Comparison of ENCODE assay signal across 8 mouse cellular contexts in the genomic region with DNA sequence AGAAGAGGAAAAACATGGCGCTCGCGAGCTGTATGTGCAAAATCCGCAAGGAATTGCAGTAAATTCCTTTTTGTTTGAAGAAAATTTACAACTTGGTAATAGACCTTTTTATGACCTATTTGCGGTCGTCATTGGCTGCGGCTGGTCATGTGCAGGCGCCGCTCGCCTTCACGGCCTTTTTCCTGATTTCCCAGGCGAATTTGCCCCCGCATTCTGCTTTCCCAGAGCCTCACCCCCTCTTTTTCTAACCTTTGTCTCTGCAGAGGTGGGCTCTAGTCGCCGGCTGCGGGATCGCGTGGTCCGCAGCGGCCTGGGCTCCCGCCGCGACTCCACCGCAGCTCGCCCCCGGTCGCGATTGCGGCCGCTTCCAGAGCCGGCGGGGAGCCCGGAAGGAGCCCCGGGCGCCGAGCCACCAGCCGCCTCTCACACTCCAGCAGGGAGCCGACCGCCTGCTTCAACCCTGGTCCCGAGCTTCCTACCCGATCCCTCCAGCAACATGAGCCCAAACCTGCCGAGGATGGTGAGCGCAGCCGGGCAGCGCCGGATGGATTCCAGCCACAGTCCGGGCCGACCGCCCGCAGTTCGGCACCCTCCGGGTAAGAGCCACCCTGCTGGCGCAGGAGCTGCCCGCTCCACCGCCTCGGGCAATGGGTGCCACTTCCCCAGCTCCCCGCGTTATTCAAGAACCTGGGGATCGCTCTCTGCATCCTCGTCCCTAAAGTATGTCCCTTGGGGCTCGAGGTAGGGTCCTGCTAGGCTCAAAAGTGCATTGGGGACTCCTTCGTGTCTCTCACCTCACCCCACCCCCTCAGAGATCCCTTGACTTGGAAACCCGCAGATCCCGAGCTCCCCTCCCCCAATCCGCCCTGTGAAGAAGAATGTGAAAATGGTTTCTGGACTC. TPM values are rescaled to one million over a fixed set of nuclear protein-coding genes. Genes with fewer than 3 reads are reported as not detected.
DNase-seq lines count a peak whose midpoint lies in the region; ATAC-seq lines count a peak whose summit lies in the region.

A gene (plus strand): TSS at position 207 of the 901 bp plus-strand sequence.
A gene (plus strand): TSS at position 209 of the 901 bp plus-strand sequence.

- H3K4me2 ChIP-seq in embryonic facial prominence, embryonic 14.5 days (ENCODE audit: low read depth, low read length) = peak within 1 kb of the TSS; percentile 53
- H3K4me2 ChIP-seq in hindbrain, embryonic 14.5 days (replicated peaks) = peak within 1 kb of the TSS; percentile 37
- H3K4me2 ChIP-seq in liver, embryonic 12.5 days = peak within 1 kb of the TSS; percentile 38

- peaks cover 99% of the 10 kb centered on the region for H3K27me3 ChIP-seq in embryonic facial prominence, embryonic 14.5 days (replicated peaks; ENCODE audit: control insufficient read depth, insufficient read depth, low read length)
- peaks cover 96% of the 10 kb centered on the region for H3K27me3 ChIP-seq in hindbrain, embryonic 14.5 days (ENCODE audit: control insufficient read depth, insufficient read depth, low read length)
- peaks cover 99% of the 10 kb centered on the region for H3K27me3 ChIP-seq in liver, embryonic 12.5 days (replicated peaks)

- 0 out of 2 replicates have a peak within 1 kb of the TSS, but pooled peaks have one; percentile 13 for H3K27ac ChIP-seq in embryonic facial prominence, embryonic 14.5 days (replicated peaks; ENCODE audit: low read depth, low read length)
- H3K27ac ChIP-seq in hindbrain, embryonic 14.5 days = peak within 1 kb of the TSS; percentile 47
- H3K27ac ChIP-seq in liver, embryonic 12.5 days = no peak within 1 kb of the TSS

- 1% methylated on average over 48 of the region's 65 CpGs for WGBS in embryonic facial prominence, embryonic 14.5 days
- under 1% methylated on average over 65 of the region's 65 CpGs for WGBS in hindbrain, embryonic 14.5 days
- WGBS in liver, embryonic 12.5 days (ENCODE audit: insufficient replicate concordance) = under 1% methylated on average over 64 of the region's 65 CpGs

- ATAC-seq in embryonic facial prominence, embryonic 14.5 days (ENCODE audit: low read depth) = no peak
- no peak for ATAC-seq in hindbrain, embryonic 14.5 days (ENCODE audit: low FRiP score)
- ATAC-seq in liver, embryonic 12.5 days = no peak

- H3K9ac ChIP-seq in embryonic facial prominence, embryonic 14.5 days (ENCODE audit: low read depth, low read length) = peak within 1 kb of the TSS; percentile 51
- peak within 1 kb of the TSS; percentile 47 for H3K9ac ChIP-seq in hindbrain, embryonic 14.5 days
- H3K9ac ChIP-seq in liver, embryonic 12.5 days = no peak within 1 kb of the TSS

- H3K36me3 ChIP-seq in embryonic facial prominence, embryonic 14.5 days (ENCODE audit: control insufficient read depth, insufficient read depth, low read length) = no peaks in the 10 kb centered on the region
- H3K36me3 ChIP-seq in hindbrain, embryonic 14.5 days (replicated peaks; ENCODE audit: control insufficient read depth, insufficient read depth) = no peaks in the 10 kb centered on the region
- no peaks in the 10 kb centered on the region for H3K36me3 ChIP-seq in liver, embryonic 12.5 days

- peaks cover 2% of the 10 kb centered on the region; the same call in 1 of the 2 replicates for H3K4me1 ChIP-seq in embryonic facial prominence, embryonic 14.5 days (ENCODE audit: control insufficient read depth, insufficient read depth, low read length)
- no peaks in the 10 kb centered on the region; the same call in 1 of the 2 replicates for H3K4me1 ChIP-seq in hindbrain, embryonic 14.5 days (replicated peaks; ENCODE audit: control insufficient read depth, insufficient read depth, low read length)
- peaks cover 6% of the 10 kb centered on the region; the same call in 1 of the 2 replicates for H3K4me1 ChIP-seq in liver, embryonic 12.5 days

- DNase-seq in heart, adult 11 months = peak; percentile 95
- DNase-seq in heart, adult 9 months (ENCODE audit: low spot score in 2 of 2) = no peak
- DNase-seq in embryonic facial prominence, embryonic 14.5 days (ENCODE audit: low spot score) = no peak
- DNase-seq in hindbrain, embryonic 14.5 days (ENCODE audit: low spot score) = no peak
- DNase-seq in urinary bladder, postnatal 36 days (ENCODE audit: low spot score in 2 of 2) = peak; percentile 61 to 72
- DNase-seq in left cerebral cortex, postnatal 25 days (ENCODE audit: low spot score in 2 of 2) = no peak
- DNase-seq in right cerebral cortex, postnatal 4 days = no peak

- peak within 1 kb of the TSS; percentile 42 for H3K4me3 ChIP-seq in embryonic facial prominence, embryonic 14.5 days (ENCODE audit: low read depth, low read length)
- H3K4me3 ChIP-seq in hindbrain, embryonic 14.5 days (replicated peaks; ENCODE audit: low read length) = peak within 1 kb of the TSS; percentile 31
- H3K4me3 ChIP-seq in liver, embryonic 12.5 days = peak within 1 kb of the TSS; percentile 21

- no peaks in the 10 kb centered on the region for H3K9me3 ChIP-seq in embryonic facial prominence, embryonic 14.5 days (ENCODE audit: control insufficient read depth, low read length)
- no peaks in the 10 kb centered on the region for H3K9me3 ChIP-seq in hindbrain, embryonic 14.5 days (ENCODE audit: control insufficient read depth, low read length)
- no peaks in the 10 kb centered on the region for H3K9me3 ChIP-seq in liver, embryonic 12.5 days (replicated peaks)

- intact Hi-C loops in left cerebral cortex, postnatal 25 days (cut with DNase I) = no loop called here

RNA-seq across cellular contexts. Expression of the first gene that starts in this region (rescaled TPM):
- 3.8 and 4.7 TPM in 2 replicates for polyA plus RNA-seq in embryonic facial prominence, embryonic 14.5 days (2014; fragmentation: Nextera tagmentation; extraction: Ambion mirVana)
- polyA plus RNA-seq in hindbrain, embryonic 14.5 days (2014; fragmentation: Nextera tagmentation; extraction: Ambion mirVana) = 44.9 and 55.1 TPM in 2 replicates
- polyA plus RNA-seq in liver, embryonic 12.5 days (2016; fragmentation: Nextera tagmentation; extraction: Ambion mirVana) = 0.18 and 0.30 TPM in 2 replicates
- not detected for total RNA-seq in left cerebral cortex, postnatal 25 days (2021)

RNA-seq across cellular contexts. Expression of the second gene that starts in this region (rescaled TPM):
- polyA plus RNA-seq in embryonic facial prominence, embryonic 14.5 days (2014; fragmentation: Nextera tagmentation; extraction: Ambion mirVana) = 0.63 and 0.82 TPM in 2 replicates
- polyA plus RNA-seq in hindbrain, embryonic 14.5 days (2014; fragmentation: Nextera tagmentation; extraction: Ambion mirVana) = 3.1 and 4.3 TPM in 2 replicates
- polyA plus RNA-seq in liver, embryonic 12.5 days (2016; fragmentation: Nextera tagmentation; extraction: Ambion mirVana) = not detected in 2 replicates
- not detected for total RNA-seq in left cerebral cortex, postnatal 25 days (2021)

Comparison
In these comparisons a context has a peak if more than half of its experiments do, and no peak if none do; other contexts are left out.
1. DNase-seq: peak in heart, adult 11 months (single experiment) and urinary bladder, postnatal 36 days (2 of 2); none in heart, adult 9 months (0 of 2), embryonic facial prominence, embryonic 14.5 days (single experiment), hindbrain, embryonic 14.5 days (single experiment), left cerebral cortex, postnatal 25 days (0 of 2) and right cerebral cortex, postnatal 4 days (single experiment).
2. Peak in every context shown above with its lines, with median percentiles within 50 percentile points of each other: H3K4me2 ChIP-seq and H3K4me3 ChIP-seq.